Mouse (Mus musculus) G1E (cell line): ENCODE results near the gene Rgs12. TPM values are rescaled to one million over a fixed set of nuclear protein-coding genes. Genes with fewer than 3 reads are reported as not detected.
A peak's percentile ranks its signal among the peaks of the same experiment; 100 is the strongest.

Experiments
- ATAC-seq: 2 replicates; pipeline ENCODE4 v1.8.0; 2016; ENCODE audit warnings: mild to moderate bottlenecking; ENCODE audit not compliant: insufficient number of reproducible peaks, poor library complexity, low FRiP score, severe bottlenecking; ENCODE audit errors: extremely low read depth
- DNase-seq: peaks from one replicate; pipeline ENCODE4 v3.0.0; 2012; ENCODE audit warnings: low spot score
- H3K27me3 ChIP-seq: 2 replicates; pipeline ENCODE4 v1.6.1; 2012; ENCODE audit warnings: mild to moderate bottlenecking, low read length, inconsistent platforms; ENCODE audit not compliant: insufficient read depth
- H3K36me3 ChIP-seq: replicated peaks from 2 replicates; pipeline ENCODE3; 2012; ENCODE audit warnings: mild to moderate bottlenecking, inconsistent platforms
- H3K4me1 ChIP-seq: 2 replicates; pipeline ENCODE4 v1.6.1; 2012; ENCODE audit warnings: low read depth, low read length, inconsistent platforms, mixed read lengths; ENCODE audit not compliant: insufficient read depth
- H3K4me3 ChIP-seq: 2 replicates; pipeline ENCODE4 v1.5.1; 2012; ENCODE audit warnings: low read depth, mild to moderate bottlenecking, inconsistent platforms, low read length, moderate library complexity, mixed read lengths
- H3K9me3 ChIP-seq: replicated peaks from 2 replicates; pipeline ENCODE4 v1.6.1; 2012; ENCODE audit warnings: inconsistent platforms
- CTCF ChIP-seq: IDR thresholded peaks from 2 replicates; pipeline ENCODE4 v1.5.1; 2012; ENCODE audit warnings: low read depth, low read length, inconsistent platforms, mixed read lengths
- GATA1 ChIP-seq: IDR thresholded peaks from 2 replicates; pipeline ENCODE4 v1.6.1; 2012; ENCODE audit warnings: borderline replicate concordance, low read length, inconsistent platforms, mixed read lengths
- GATA2 ChIP-seq: IDR thresholded peaks from 2 replicates; pipeline ENCODE4 v1.6.1; 2012; ENCODE audit warnings: low read depth, low read length, inconsistent platforms, borderline replicate concordance
- POLR2AphosphoS5 ChIP-seq: IDR thresholded peaks from 2 replicates; pipeline ENCODE4 v1.6.1; 2012; ENCODE audit warnings: low read depth, low read length, inconsistent platforms; ENCODE audit not compliant: insufficient replicate concordance
- TAL1 ChIP-seq: conservative IDR thresholded peaks from 2 replicates; pipeline ENCODE4 v1.6.1; 2012; ENCODE audit warnings: low read depth, low read length, inconsistent platforms, mixed read lengths
- polyA plus RNA-seq: library from polyadenylated mRNA; stranded (reverse); fragments of >175 nt; gene quantifications from 2 replicates; pipeline ENCODE4 v1.2.3, GENCODE M21; 2012
- total RNA-seq, 2 experiments: library from RNA; stranded (forward) in 1 of 2; stranded (reverse) in 1 of 2; fragments of 200-1000 nt in 1 of 2; fragments of >200 nt in 1 of 2; fragmentation: Nextera tagmentation in 1 of 2; gene quantifications; 2 replicates each; pipeline ENCODE4 v1.2.3; 2014 to 2017

Rgs12 gene
- total and polyA plus RNA-seq, 3 experiments: 1.8 to 14.3 (median 5.7) TPM

DNA sequence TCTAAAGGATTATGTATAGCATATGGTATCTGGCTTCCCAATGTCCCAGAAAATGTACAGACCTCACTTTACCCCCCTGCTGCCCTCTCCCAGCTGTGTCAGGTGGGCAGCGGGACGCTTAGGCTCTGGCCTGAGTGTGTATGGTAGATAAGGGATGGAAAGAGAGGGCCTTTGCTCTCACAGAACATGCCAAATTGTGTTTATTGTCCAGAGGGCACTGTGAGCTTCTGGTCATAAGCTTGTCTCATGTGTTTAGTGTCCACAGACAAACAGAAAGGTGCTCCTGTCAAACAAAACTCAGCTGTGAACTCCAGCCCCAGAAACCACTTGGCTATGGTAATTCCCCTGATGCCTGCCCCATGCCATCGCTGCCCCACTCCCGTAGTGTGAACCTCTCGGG is 80.5 kb downstream of the Rgs12 start:
- no peak for DNase-seq
- H3K36me3 ChIP-seq: no peaks in the 10 kb centered on the region
- TF ChIP-seq TAL1: no peak
- TF ChIP-seq CTCF: no peak
- no peak for TF ChIP-seq GATA2
- no peak for TF ChIP-seq POLR2AphosphoS5
- no peak for TF ChIP-seq GATA1
- no peak overlapping the region for H3K4me3 ChIP-seq
- H3K9me3 ChIP-seq: no peaks in the 10 kb centered on the region
- no peak for ATAC-seq
- H3K4me1 ChIP-seq: peaks cover 4% of the 10 kb centered on the region; the same call in 1 of the 2 replicates
- H3K27me3 ChIP-seq: no peaks in the 10 kb centered on the region

DNA sequence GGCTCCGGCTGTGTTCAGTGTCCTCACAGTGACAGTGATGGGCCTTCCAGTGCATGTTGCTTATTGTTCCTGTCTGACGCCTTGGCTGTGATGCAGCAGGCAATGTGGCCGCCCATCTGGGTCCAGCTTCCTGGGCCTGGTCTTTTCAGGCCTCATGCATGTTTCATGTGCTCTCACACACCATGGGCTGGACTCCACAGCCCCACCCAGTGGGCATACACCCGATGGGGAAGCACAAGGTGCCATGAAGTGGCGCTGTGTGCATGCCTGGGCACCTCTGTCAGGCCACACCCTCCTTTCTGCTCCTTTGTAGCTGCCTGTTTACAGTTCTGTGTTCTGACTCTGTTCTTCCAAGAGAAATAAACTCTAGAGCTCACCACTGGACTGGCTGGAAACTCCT is 83.8 kb downstream of the Rgs12 start:
- peaks cover 18% of the 10 kb centered on the region for H3K4me1 ChIP-seq
- no peak for DNase-seq
- TF ChIP-seq CTCF: no peak
- TF ChIP-seq GATA2: no peak
- no peak for TF ChIP-seq GATA1
- no peak for TF ChIP-seq TAL1
- no peak for TF ChIP-seq POLR2AphosphoS5
- no peaks in the 10 kb centered on the region for H3K9me3 ChIP-seq
- no peak for ATAC-seq
- peaks cover 13% of the 10 kb centered on the region for H3K27me3 ChIP-seq
- H3K36me3 ChIP-seq: no peaks in the 10 kb centered on the region
- no peak overlapping the region for H3K4me3 ChIP-seq

DNA sequence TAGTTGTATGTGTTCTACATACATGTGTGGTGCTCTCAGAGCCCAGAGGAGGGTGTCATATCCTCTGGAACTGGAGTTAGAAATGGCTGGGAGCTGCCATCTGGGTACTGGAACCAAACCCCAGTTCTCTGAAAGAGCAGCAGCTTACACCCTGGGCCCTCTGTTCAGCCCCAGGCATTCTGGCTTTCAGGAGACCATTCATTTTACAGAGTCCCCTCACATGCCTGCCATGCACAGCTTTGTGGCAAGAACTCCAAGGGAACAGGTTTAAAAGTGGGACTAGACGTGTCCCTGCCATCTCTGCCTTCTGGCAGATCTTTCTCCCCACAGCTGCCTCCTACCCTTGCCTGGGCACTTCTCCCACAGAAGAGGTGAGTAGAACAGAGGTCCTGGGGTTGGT is 84.4 kb downstream of the Rgs12 start:
- ATAC-seq (no peak), DNase-seq (no peak)
- Histone ChIP-seq H3K36me3 (no peaks in the 10 kb centered on the region), H3K4me1 (peaks cover 18% of the 10 kb centered on the region), H3K4me3 (no peak overlapping the region), H3K9me3 (no peaks in the 10 kb centered on the region), H3K27me3 (peaks cover 18% of the 10 kb centered on the region)
- TF ChIP-seq CTCF (no peak), TAL1 (no peak), GATA1 (no peak), POLR2AphosphoS5 (no peak), GATA2 (no peak)

DNA sequence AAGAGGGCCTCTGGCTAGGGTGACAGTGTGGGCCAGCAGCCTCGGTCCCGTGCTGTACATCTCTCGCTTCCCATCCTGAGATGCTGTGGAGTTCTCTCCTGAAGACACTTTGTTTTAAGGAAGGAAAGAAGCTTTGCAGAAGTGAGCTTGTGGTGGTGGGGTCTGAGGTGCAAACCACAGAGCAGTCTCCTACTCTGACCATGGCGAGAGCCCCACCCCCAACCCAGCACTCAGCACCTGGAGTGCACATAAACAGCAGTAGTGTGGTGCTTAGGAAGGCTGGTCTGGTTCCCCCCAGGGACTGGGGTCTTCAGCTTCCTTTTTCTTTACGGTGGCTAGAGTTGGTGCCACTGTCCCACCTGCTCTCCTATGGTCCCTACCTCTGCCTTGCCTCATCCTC is 85.9 kb downstream of the Rgs12 start:
- no peak for ATAC-seq
- H3K27me3 ChIP-seq: peaks cover 27% of the 10 kb centered on the region
- no peaks in the 10 kb centered on the region for H3K9me3 ChIP-seq
- H3K4me1 ChIP-seq: peaks cover 22% of the 10 kb centered on the region
- DNase-seq: no peak
- peak overlapping the region; percentile 7; the same call in 1 of the 2 replicates for H3K4me3 ChIP-seq
- TF ChIP-seq TAL1 (no peak), CTCF (no peak), GATA2 (no peak), GATA1 (no peak), POLR2AphosphoS5 (no peak)
- no peaks in the 10 kb centered on the region for H3K36me3 ChIP-seq

DNA sequence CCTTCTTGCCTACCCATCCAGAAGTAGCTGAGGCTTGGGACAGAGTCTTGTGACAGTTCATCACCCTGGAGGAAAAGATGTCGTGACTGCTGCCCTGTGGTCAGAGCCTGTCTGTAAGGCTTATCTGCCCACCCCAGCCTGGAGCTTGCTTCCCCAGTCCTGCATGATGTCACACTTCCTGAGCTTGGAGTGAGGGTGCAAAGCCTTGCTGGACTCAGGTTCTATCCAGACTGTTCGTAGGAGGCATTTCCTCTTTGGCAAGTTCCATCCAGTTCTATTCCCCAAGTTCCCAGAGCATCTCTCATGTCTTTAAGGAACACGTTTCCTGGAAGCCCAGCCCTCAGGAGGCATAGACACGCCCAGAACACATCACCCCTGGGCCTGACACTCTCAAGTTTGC is 86.5 kb downstream of the Rgs12 start:
- no peak overlapping the region; the same call in 1 of the 2 replicates for H3K4me3 ChIP-seq
- DNase-seq (no peak), ATAC-seq (peak; percentile 69)
- H3K9me3 ChIP-seq: no peaks in the 10 kb centered on the region
- peaks cover 22% of the 10 kb centered on the region for H3K4me1 ChIP-seq
- H3K27me3 ChIP-seq: peaks cover 34% of the 10 kb centered on the region
- TF ChIP-seq GATA1: no peak
- no peak for TF ChIP-seq GATA2
- TF ChIP-seq TAL1: no peak
- TF ChIP-seq POLR2AphosphoS5: no peak
- TF ChIP-seq CTCF: no peak
- H3K36me3 ChIP-seq: no peaks in the 10 kb centered on the region

DNA sequence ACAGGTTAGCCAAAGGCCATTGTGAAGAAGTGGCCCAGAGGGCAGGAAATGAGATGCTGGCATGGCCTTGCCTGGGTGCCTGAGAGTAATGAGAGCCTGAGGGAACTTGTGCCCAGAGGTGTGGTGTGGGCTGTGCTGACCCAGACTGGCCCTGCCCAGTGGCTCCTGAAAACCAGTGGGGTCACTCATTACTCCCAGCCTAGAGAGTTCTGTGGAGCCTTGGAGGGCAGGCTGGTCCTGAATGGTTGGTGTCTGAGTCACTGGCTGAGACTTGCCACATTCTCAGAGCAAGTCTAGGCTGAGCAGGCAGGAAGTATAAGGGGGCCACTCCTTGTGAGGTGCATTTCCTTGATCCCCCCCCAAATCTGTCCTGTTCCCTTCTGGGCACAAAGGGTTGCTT is 88.2 kb downstream of the Rgs12 start:
- Histone ChIP-seq H3K36me3 (no peaks in the 10 kb centered on the region), H3K9me3 (no peaks in the 10 kb centered on the region), H3K4me1 (peaks cover 24% of the 10 kb centered on the region), H3K27me3 (peaks cover 42% of the 10 kb centered on the region), H3K4me3 (no peak overlapping the region)
- no peak for TF ChIP-seq GATA1
- no peak for TF ChIP-seq POLR2AphosphoS5
- TF ChIP-seq TAL1: no peak
- TF ChIP-seq CTCF: no peak
- TF ChIP-seq GATA2: no peak
- ATAC-seq (no peak), DNase-seq (no peak)

DNA sequence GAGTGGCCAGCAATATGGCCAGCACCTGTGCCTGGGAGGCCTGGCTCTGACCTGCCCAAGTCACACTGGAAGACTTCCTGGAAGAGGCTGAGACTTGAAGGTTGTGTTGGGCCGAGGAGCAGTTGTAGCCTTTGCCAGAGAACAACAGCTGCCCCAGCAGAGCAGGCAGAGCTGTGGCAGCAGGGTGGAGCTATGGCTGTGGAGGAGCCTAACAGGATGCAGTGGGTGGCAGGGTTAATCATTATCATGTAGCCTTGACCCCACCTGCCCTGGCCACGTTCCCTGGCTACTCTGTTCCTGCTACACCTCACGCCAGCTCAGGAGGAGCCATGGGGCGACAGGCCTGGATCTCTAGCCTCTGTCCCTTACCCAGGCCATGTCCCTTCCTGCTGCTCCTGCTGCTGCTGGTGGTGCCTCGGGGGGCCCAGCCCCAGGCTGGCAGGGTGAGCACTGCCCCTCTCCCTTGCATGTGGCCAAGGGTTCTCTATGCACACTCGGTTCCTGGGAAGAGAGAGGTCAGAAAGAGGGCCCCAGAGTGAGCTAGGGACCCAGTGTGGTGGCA is 92.1 kb downstream of the Rgs12 start, which contains the start of gene Hgfac:
Gene Hgfac (plus strand): TSS at position 242 of the 562 bp plus-strand sequence.
- no peaks in the 10 kb centered on the region for H3K36me3 ChIP-seq
- no peaks in the 10 kb centered on the region for H3K9me3 ChIP-seq
- TF ChIP-seq GATA1 (no peak), GATA2 (no peak), TAL1 (no peak), POLR2AphosphoS5 (no peak), CTCF (no peak)
- no peak for DNase-seq
- peaks cover 69% of the 10 kb centered on the region for H3K27me3 ChIP-seq
- peaks cover 8% of the 10 kb centered on the region; the same call in 1 of the 2 replicates for H3K4me1 ChIP-seq
- H3K4me3 ChIP-seq: no peak within 1 kb of the TSS
- no peak for ATAC-seq
